Mouse (Mus musculus) stomach, embryonic 16.5 days (tissue): ENCODE data around the gene Sh3d19. TPM values are rescaled to one million over a fixed set of nuclear protein-coding genes. Genes with fewer than 3 reads are reported as not detected.

Source experiments
- ATAC-seq: fragments of 200-750 bp; cut with Nextera tagmentation; 2 replicates; pipeline ENCODE4 v1.8.0; 2017; ENCODE audit warnings: moderate number of reproducible peaks, moderate TSS enrichment; ENCODE audit not compliant: insufficient read depth, low FRiP score
- H3K27ac ChIP-seq: fragments of 300-500 bp; sonication (generic); 2 replicates; pipeline ENCODE4 v1.5.1; 2014; ENCODE audit warnings: low read length
- H3K27me3 ChIP-seq: fragments of 300-500 bp; sonication (generic); 2 replicates; pipeline ENCODE4 v1.6.1; 2014; ENCODE audit warnings: low read length, control low read depth, mixed read lengths; ENCODE audit not compliant: control insufficient read depth, insufficient read depth
- H3K36me3 ChIP-seq: fragments of 300-500 bp; sonication (generic); 2 replicates; pipeline ENCODE4 v1.6.1; 2014; ENCODE audit warnings: low read length; ENCODE audit not compliant: control insufficient read depth, insufficient read depth
- H3K4me1 ChIP-seq: fragments of 300-500 bp; sonication (generic); 2 replicates; pipeline ENCODE4 v1.6.1; 2014; ENCODE audit warnings: low read length, control low read depth, mixed read lengths; ENCODE audit not compliant: control insufficient read depth, insufficient read depth
- H3K4me2 ChIP-seq: fragments of 300-500 bp; sonication (generic); 2 replicates; pipeline ENCODE4 v1.6.1; 2014; ENCODE audit warnings: low read depth, low read length, mixed read lengths
- H3K4me3 ChIP-seq: fragments of 300-500 bp; sonication (generic); replicated peaks from 2 replicates; pipeline ENCODE4 v1.5.1; 2014; ENCODE audit warnings: mild to moderate bottlenecking, low read length
- H3K9ac ChIP-seq: fragments of 300-500 bp; sonication (generic); 2 replicates; pipeline ENCODE4 v1.6.1; 2014; ENCODE audit warnings: low read length
- H3K9me3 ChIP-seq: fragments of 300-500 bp; sonication (generic); replicated peaks from 2 replicates; pipeline ENCODE4 v1.6.1; 2016; ENCODE audit warnings: low read length, control low read depth; ENCODE audit not compliant: control insufficient read depth
- WGBS: fragments of 180-500 bp; shearing (Covaris S2); extraction: QIAGEN DNeasy Blood & Tissue Kit; methylation state at CpG from one replicate; pipeline ENCODE4 v1.1.7; 2014; 5-methylcytosine and 5-hydroxymethylcytosine counted together
- polyA plus RNA-seq: library from polyadenylated mRNA; unstranded; fragments of >200 nt; fragmentation: Nextera tagmentation; extraction: Ambion mirVana; gene quantifications from 2 replicates; pipeline ENCODE4 v1.2.1, GENCODE M21; 2015

Sh3d19 gene
- polyA plus RNA-seq, 1 experiment from 2014 or later, result 33.3 TPM

GRCm38 (mm10) chr3:85991802-85992156 is 20.9 kb downstream of the Sh3d19 start:
- Histone ChIP-seq H3K36me3 (no peaks in the 10 kb centered on the region), H3K27me3 (no peaks in the 10 kb centered on the region), H3K4me3 (no peak overlapping the region), H3K4me1 (no peaks in the 10 kb centered on the region; the same call in 1 of the 2 replicates), H3K4me2 (no peak overlapping the region), H3K9ac (no peak overlapping the region), H3K9me3 (no peaks in the 10 kb centered on the region), H3K27ac (no peak overlapping the region)
- no peak for ATAC-seq
- WGBS, result 41% methylated on average over 5 of the region's 5 CpGs

- Histone ChIP-seq H3K4me3 (no peak overlapping the region), H3K36me3 (no peaks in the 10 kb centered on the region), H3K27ac (no peak overlapping the region), H3K9ac (no peak overlapping the region), H3K4me2 (no peak overlapping the region), H3K4me1 (no peaks in the 10 kb centered on the region; the same call in 1 of the 2 replicates), H3K9me3 (no peaks in the 10 kb centered on the region), H3K27me3 (no peaks in the 10 kb centered on the region)
- no peak for ATAC-seq
- WGBS, result 67% methylated on average over 11 of the region's 11 CpGs
Measured at GRCm38 (mm10) chr3:85993744-85994143, 22.8 kb downstream of the Sh3d19 start.

- Histone ChIP-seq H3K36me3 (no peaks in the 10 kb centered on the region), H3K4me1 (no peaks in the 10 kb centered on the region; the same call in 1 of the 2 replicates), H3K4me2 (no peak overlapping the region), H3K9me3 (no peaks in the 10 kb centered on the region), H3K27me3 (no peaks in the 10 kb centered on the region), H3K27ac (no peak overlapping the region), H3K9ac (no peak overlapping the region), H3K4me3 (no peak overlapping the region)
- ATAC-seq, result no peak
- 67% methylated on average over 4 of the region's 4 CpGs for WGBS
Measured at GRCm38 (mm10) chr3:85994645-85995044, 23.7 kb downstream of the Sh3d19 start.

GRCm38 (mm10) chr3:86001271-86001670 is 30.4 kb downstream of the Sh3d19 start:
- H3K4me3 ChIP-seq, result no peak overlapping the region
- H3K36me3 ChIP-seq, result 0 out of 2 replicates have a peak, but pooled peaks cover 4% of the 10 kb centered on the region
- no peaks in the 10 kb centered on the region for H3K27me3 ChIP-seq
- no peak overlapping the region for H3K27ac ChIP-seq
- H3K4me2 ChIP-seq, result no peak overlapping the region
- H3K4me1 ChIP-seq, result no peaks in the 10 kb centered on the region
- H3K9me3 ChIP-seq, result no peaks in the 10 kb centered on the region
- H3K9ac ChIP-seq, result no peak overlapping the region
- no peak for ATAC-seq
- 89% methylated on average over 3 of the region's 3 CpGs for WGBS

GRCm38 (mm10) chr3:86002423-86002822 is 31.5 kb downstream of the Sh3d19 start, which contains the start of gene Prss48:
Gene Prss48, minus strand, starts transcription at chr3:86002491.
- no peaks in the 10 kb centered on the region for H3K27me3 ChIP-seq
- H3K4me3 ChIP-seq, result no peak within 1 kb of the TSS
- no peak within 1 kb of the TSS for H3K9ac ChIP-seq
- H3K4me2 ChIP-seq, result no peak within 1 kb of the TSS
- 0 out of 2 replicates have a peak, but pooled peaks cover 8% of the 10 kb centered on the region for H3K36me3 ChIP-seq
- no peaks in the 10 kb centered on the region for H3K9me3 ChIP-seq
- H3K27ac ChIP-seq, result no peak within 1 kb of the TSS
- 75% methylated on average over 17 of the region's 17 CpGs for WGBS
- no peak for ATAC-seq
- no peaks in the 10 kb centered on the region for H3K4me1 ChIP-seq

GRCm38 (mm10) chr3:86002940-86003339 is 32.0 kb downstream of the Sh3d19 start:
- no peak overlapping the region for H3K4me3 ChIP-seq
- no peaks in the 10 kb centered on the region for H3K9me3 ChIP-seq
- H3K27me3 ChIP-seq, result no peaks in the 10 kb centered on the region
- H3K9ac ChIP-seq, result no peak overlapping the region
- ATAC-seq, result no peak
- H3K4me2 ChIP-seq, result no peak overlapping the region
- H3K36me3 ChIP-seq, result 0 out of 2 replicates have a peak, but pooled peaks cover 8% of the 10 kb centered on the region
- WGBS, result 70% methylated on average over 5 of the region's 5 CpGs
- no peak overlapping the region for H3K27ac ChIP-seq
- H3K4me1 ChIP-seq, result no peaks in the 10 kb centered on the region

- no peak for ATAC-seq
Measured at GRCm38 (mm10) chr3:86004751-86005150, 33.8 kb downstream of the Sh3d19 start.

GRCm38 (mm10) chr3:86010618-86011017 is 39.7 kb downstream of the Sh3d19 start:
- Histone ChIP-seq H3K9me3 (no peaks in the 10 kb centered on the region), H3K9ac (no peak overlapping the region), H3K27me3 (no peaks in the 10 kb centered on the region), H3K36me3 (0 out of 2 replicates have a peak, but pooled peaks cover 3% of the 10 kb centered on the region), H3K4me3 (no peak overlapping the region), H3K4me2 (no peak overlapping the region), H3K4me1 (peaks cover 4% of the 10 kb centered on the region; the same call in 1 of the 2 replicates), H3K27ac (no peak overlapping the region)
- 61% methylated on average over 3 of the region's 3 CpGs for WGBS
- no peak for ATAC-seq

More at GRCm38 (mm10) chr3:86004751-86005150, 33.8 kb downstream of the Sh3d19 start:
- WGBS, result 94% methylated on average over 10 of the region's 10 CpGs
- Histone ChIP-seq H3K36me3 (0 out of 2 replicates have a peak, but pooled peaks cover 8% of the 10 kb centered on the region), H3K9me3 (no peaks in the 10 kb centered on the region), H3K27me3 (no peaks in the 10 kb centered on the region), H3K4me3 (no peak overlapping the region), H3K9ac (no peak overlapping the region), H3K4me2 (no peak overlapping the region), H3K4me1 (no peaks in the 10 kb centered on the region), H3K27ac (no peak overlapping the region)

GRCm38 (mm10) chr3:86011373-86011772 is 40.5 kb downstream of the Sh3d19 start:
- H3K9me3 ChIP-seq, result no peaks in the 10 kb centered on the region
- no peak overlapping the region for H3K9ac ChIP-seq
- WGBS, result 63% methylated on average over 6 of the region's 6 CpGs
- peaks cover 4% of the 10 kb centered on the region; the same call in 1 of the 2 replicates for H3K4me1 ChIP-seq
- H3K4me2 ChIP-seq, result no peak overlapping the region
- no peak overlapping the region for H3K4me3 ChIP-seq
- no peak overlapping the region for H3K27ac ChIP-seq
- 0 out of 2 replicates have a peak, but pooled peaks cover 3% of the 10 kb centered on the region for H3K36me3 ChIP-seq
- no peaks in the 10 kb centered on the region for H3K27me3 ChIP-seq
- no peak for ATAC-seq
